Mouse (Mus musculus) inflammation-experienced regulatory T-cells (primary cell): Measurements from ENCODE around the gene Edn1. TPM values are rescaled to one million over a fixed set of nuclear protein-coding genes. Genes with fewer than 3 reads are reported as not detected.

ENCODE experiments used
- polyA plus RNA-seq, 2 experiments: library from polyadenylated mRNA; unstranded; fragments of 100-300 nt; shearing (Covaris generic); gene quantifications; one replicate each; pipeline ENCODE4 v1.2.1; 2017

The Edn1 gene
- polyA plus RNA-seq = under 1 TPM; 0.07 to 0.60 TPM

DNA sequence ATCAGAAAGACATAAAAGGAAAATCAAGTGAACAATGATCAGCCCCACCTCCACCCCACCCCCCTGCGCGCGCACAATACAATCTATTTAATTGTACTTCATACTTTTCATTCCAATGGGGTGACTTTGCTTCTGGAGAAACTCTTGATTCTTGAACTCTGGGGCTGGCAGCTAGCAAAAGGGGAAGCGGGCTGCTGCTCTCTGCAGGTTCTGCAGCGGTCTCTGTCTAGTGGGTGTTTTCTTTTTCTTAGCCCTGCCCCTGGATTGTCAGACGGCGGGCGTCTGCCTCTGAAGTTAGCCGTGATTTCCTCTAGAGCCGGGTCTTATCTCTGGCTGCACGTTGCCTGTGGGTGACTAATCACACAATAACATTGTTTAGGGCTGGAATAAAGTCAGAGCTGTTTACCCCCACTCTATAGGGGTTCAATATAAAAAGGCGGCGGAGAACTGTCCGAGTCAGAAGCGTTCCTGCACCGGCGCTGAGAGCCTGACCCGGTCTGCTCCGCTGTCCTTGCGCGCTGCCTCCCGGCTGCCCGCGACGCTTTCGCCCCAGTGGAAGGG, at the start of gene Edn1:
TSS of gene Edn1 (plus strand) at position 316 of the 561 bp plus-strand sequence.

Other genes starting within 250 kb of the Edn1 start
- gene Hivep1, start 249.5 kb upstream of the Edn1 start, polyA plus RNA-seq = 10 to 100 TPM in 1 of 2 experiments, 1 to 10 TPM in 1; 6.1 to 13.9 TPM